Mouse (Mus musculus) spleen, adult 2 months (tissue): ENCODE results near the gene Adcy2.

Experiments used
- CTCF ChIP-seq: fragments of 200-500 bp; IDR thresholded peaks from 2 replicates; pipeline ENCODE4 v1.5.1; 2011; ENCODE audit warnings: mild to moderate bottlenecking, inconsistent platforms; ENCODE audit not compliant: insufficient read depth, insufficient read length, insufficient replicate concordance; ENCODE audit errors: extremely low read depth
- POLR2A ChIP-seq: fragments of 200-500 bp; IDR thresholded peaks from 2 replicates; pipeline ENCODE4 v1.6.1; 2011; ENCODE audit warnings: low read depth, low read length, inconsistent platforms

DNA sequence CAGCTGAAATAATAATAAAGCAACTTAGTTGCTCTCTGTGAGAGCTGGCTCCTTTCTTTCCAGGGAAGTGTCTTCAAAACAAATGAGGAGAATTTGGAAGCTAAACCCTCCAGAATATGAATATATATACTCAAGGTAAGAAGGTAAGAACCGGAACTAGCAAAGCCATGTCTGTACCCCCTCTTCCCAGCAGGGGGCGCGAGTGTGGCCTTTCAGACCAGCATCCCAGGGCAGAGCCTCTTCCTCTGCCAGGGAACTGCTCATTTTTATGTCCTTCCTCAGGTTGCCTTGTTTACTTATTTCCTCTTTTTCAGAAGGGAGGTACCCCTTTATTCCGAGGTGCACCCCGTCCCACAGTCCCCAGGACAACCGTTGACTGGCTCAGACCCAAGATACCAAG lies 199.6 kb downstream of the Adcy2 start:
- TF ChIP-seq CTCF (no peak), POLR2A (no peak)
